Mouse (Mus musculus): ENCODE measurements around the gene Pigk. TPM values are rescaled to one million over a fixed set of nuclear protein-coding genes. Genes with fewer than 3 reads are reported as not detected.

Pigk gene
- total RNA-seq, 2 experiments from 2014 or later = 16.6 to 23.0 TPM

DNA sequence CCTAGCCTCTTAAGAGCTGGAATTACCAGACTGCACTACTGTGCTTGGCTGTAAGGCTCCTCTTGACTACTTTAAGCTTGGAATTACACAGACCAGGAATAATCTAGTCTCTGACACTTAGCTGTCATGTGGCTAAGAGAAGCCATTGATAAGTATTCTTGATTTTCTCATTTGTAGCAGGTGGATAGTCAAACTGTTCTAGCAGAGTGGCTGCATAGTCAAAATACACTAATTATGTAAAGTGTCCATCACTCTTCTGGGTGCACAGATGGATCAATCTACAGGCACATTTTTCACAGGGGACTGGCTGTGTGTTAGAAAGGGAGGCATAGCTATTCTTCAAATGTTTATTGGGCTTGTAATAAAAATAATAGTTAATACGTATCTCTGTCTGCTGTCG is 276.9 kb downstream of the Pigk start:
- intact Hi-C loops (cut with DNase I) = no loop called here
- no peak for TF ChIP-seq CTCF (IDR thresholded peaks at IDR 0.05)

DNA sequence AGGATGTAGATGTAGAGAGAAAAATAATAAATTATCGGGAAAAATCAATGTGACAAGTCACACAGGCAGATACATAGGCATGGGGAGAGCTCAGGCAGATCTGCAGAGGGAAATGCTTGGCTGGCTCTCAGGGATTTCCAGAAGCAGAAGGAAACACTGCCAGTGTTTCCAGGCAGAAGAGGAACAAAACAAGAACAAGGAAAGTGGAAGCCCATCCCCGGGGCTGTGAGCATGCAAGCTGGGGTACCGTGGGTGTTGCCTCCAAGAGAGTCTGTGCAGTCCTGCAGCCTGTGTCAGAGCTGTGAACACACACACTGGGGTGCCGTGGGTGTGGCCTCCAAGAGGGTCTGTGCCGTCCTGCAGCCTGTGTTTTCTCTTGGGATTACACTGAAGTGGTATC is 279.7 kb downstream of the Pigk start:
- intact Hi-C loops (cut with DNase I) = no loop called here
- Histone ChIP-seq H3K27ac (no peak overlapping the region), H3K4me3 (no peak overlapping the region)
- DNase-seq = no peak
- TF ChIP-seq CTCF (IDR thresholded peaks at IDR 0.05) = no peak

More for the DNA sequence above, 276.9 kb downstream of the Pigk start:
- Histone ChIP-seq H3K4me3 (no peak overlapping the region), H3K27ac (no peak overlapping the region)
- no peak for DNase-seq

DNA sequence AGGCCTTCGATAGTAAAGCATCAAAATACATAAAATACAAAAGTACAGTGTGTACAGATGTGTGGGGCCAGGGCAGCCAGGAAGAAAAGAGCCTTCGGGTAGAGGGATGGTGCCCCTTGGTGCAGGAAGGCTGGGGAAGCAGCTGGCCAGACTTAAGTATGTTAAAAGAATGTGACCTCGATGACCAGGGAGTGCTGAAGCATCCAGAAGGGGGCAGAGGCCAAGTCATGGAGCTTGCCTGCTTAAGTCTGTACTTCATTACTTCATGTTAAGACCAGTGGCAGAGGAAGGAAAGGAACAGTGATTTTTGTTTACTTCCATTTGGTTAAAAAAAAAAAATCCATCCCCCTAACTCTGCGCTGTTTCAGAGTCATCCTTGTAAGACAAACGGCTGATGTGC is 284.2 kb downstream of the Pigk start:
- Histone ChIP-seq H3K4me3 (no peak overlapping the region), H3K27ac (no peak overlapping the region)
- no peak for TF ChIP-seq CTCF (IDR thresholded peaks at IDR 0.05)
- no peak for DNase-seq
- intact Hi-C loops (cut with DNase I) = no loop called here

DNA sequence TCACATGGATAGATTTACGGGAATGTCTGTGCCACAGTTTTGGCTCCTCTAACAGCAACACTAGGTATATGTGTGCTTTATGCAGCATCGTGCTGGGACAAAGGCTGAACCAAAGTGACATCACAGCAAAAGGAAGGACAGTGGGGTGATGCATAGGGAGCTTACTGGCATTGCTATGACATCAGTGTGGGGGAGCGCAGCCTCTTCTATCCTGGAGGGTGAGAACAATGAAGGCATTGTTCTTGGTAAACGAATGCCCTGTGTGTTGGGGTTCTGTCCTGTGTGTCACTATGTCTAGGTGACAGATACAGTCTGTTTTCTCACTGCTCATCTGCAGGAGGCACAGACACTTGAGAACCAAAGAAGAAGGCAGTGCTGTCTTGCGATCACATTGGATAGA is 285.0 kb downstream of the Pigk start:
- no peak for TF ChIP-seq CTCF (IDR thresholded peaks at IDR 0.05)
- intact Hi-C loops (cut with DNase I) = no loop called here
- no peak overlapping the region for H3K27ac ChIP-seq

DNA sequence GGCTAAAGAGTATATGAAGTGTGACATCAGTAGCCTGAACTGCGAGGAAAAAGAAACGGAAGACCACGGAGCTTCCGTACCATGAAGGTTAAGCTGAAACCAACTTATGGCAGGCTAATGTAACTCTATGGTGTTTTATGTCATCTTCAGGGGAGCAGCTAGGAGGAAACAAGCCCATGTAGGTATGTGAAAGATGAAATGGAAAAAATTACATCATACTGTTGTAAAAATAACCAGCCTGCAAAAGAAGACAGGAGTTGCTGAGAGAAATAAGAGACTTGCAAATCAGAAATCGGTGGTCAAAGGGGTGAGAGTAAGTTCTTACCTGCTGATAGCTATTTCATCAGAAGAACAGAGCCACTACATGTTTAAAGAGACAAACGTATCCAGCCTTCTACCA is 293.0 kb downstream of the Pigk start:
- intact Hi-C loops (cut with DNase I) = no loop called here
- no peak overlapping the region for H3K4me3 ChIP-seq
- no peak for DNase-seq
- TF ChIP-seq CTCF (IDR thresholded peaks at IDR 0.05) = no peak
- H3K27ac ChIP-seq = no peak overlapping the region

More for the DNA sequence above, 285.0 kb downstream of the Pigk start:
- DNase-seq = no peak
- no peak overlapping the region for H3K4me3 ChIP-seq

DNA sequence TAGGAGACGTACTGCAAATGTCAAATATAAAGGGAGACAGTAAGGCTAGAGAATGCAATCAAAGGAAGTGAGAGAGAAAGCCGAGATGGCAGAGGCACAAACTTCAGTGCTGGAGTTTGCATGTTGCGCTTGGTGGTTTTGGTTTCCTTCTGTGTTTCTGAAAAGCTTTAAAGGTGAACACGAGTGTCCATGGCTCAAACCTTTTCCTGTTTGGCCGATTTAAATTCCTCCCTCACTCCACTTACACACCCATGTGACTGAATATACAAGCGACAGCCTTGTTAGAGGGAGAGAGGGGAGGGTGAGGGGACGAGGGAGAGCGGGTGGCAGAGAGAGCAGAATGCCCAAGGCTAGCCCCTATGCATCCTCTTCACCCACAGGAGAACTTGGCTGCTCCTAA is 302.5 kb downstream of the Pigk start:
- DNase-seq = no peak
- no peak for TF ChIP-seq CTCF (IDR thresholded peaks at IDR 0.05)
- intact Hi-C loops (cut with DNase I) = no loop called here
- Histone ChIP-seq H3K27ac (no peak overlapping the region), H3K4me3 (no peak overlapping the region)

DNA sequence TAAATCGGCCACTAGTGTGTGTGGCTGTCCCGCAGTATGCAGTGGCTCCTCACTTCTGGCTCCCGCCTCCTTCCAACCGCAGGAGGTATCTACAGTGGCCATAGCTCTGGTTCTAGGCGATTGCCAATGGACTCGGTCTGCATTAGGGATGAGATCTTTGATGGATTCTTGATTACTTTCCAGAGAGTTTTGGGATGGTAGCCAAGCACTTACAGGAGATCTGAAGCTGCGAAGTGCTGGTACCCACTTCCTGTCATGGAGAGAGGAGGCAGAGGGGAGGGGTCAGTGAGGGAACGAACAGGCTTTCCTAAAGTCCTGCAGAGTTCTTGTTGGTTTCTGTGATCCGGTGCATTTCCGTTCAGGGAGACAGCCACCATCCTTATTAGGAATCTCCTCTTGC is 304.2 kb downstream of the Pigk start:
- no peak for DNase-seq
- no peak for TF ChIP-seq CTCF (IDR thresholded peaks at IDR 0.05)
- intact Hi-C loops (cut with DNase I) = no loop called here
- Histone ChIP-seq H3K4me3 (no peak overlapping the region), H3K27ac (no peak overlapping the region)

DNA sequence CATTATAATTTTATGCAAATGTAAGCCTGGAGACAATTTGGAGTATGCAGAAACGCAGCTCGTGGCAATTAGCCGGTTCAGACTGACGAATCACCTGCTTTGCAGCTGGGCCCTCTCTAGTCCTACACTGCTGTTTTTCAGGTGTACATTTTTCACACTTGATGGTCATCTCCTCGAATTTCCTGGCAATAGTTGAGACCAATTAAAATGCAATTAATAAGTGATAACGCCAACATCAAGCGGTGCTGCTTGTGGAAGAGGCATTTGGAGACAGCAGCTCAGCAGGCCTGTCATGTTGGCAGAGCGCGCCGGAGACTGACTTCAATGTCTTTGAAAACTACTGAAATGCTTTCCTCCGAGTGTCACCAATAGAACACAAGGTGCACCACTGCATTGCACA is 310.1 kb downstream of the Pigk start:
- intact Hi-C loops (cut with DNase I) = no loop called here
- Histone ChIP-seq H3K4me3 (no peak overlapping the region), H3K27ac (no peak overlapping the region)
- no peak for TF ChIP-seq CTCF (IDR thresholded peaks at IDR 0.05)
- DNase-seq = no peak

Other genes with a start within 250 kb of the Pigk start
- gene Ak5, start 45.7 kb upstream of the Pigk start, total RNA-seq (2021) = under 1 TPM in 1 of 2 experiments, not detected in 1; 0.33 TPM